Mouse (Mus musculus) ovary, postnatal 10 days (tissue): ENCODE results near the gene Atp1a2.
"Not testable (repeated sequence)": the region's sequence is repeated elsewhere in the genome, so short reads cannot be mapped to it uniquely, and the experiment has no call there.

Source experiments
- DNase-seq: peaks from one replicate; pipeline ENCODE4 v3.0.0; 2022; ENCODE audit warnings: low spot score

The Atp1a2 gene

GRCm38 (mm10) chr1:172271208-172271607, 26.7 kb downstream of the Atp1a2 start:
- no peak for DNase-seq

GRCm38 (mm10) chr1:172261477-172262078, 36.3 kb downstream of the Atp1a2 start, which contains the start of gene Igsf8:
Gene Igsf8 (plus strand): TSS chr1:172261641.
- DNase-seq, result no peak

GRCm38 (mm10) chr1:172258314-172258713, 39.5 kb downstream of the Atp1a2 start, which contains the start of gene Atp1a4:
Gene Atp1a4 (minus strand): TSS chr1:172258414.
- no peak for DNase-seq

- DNase-seq, result no peak
Observed at GRCm38 (mm10) chr1:172247679-172248078, 50.2 kb downstream of the Atp1a2 start.

- DNase-seq, result no peak
Observed at GRCm38 (mm10) chr1:172247216-172247615, 50.6 kb downstream of the Atp1a2 start.

- DNase-seq, result not testable (repeated sequence)
Observed at GRCm38 (mm10) chr1:172244645-172245044, 53.2 kb downstream of the Atp1a2 start.

GRCm38 (mm10) chr1:172243547-172244205, 54.2 kb downstream of the Atp1a2 start:
- DNase-seq, result no peak

- DNase-seq, result no peak
Observed at GRCm38 (mm10) chr1:172242401-172242800, 55.5 kb downstream of the Atp1a2 start.

GRCm38 (mm10) chr1:172240945-172241708, 56.7 kb downstream of the Atp1a2 start:
- no peak for DNase-seq

- DNase-seq, result no peak
Observed at GRCm38 (mm10) chr1:172229215-172229614, 68.6 kb downstream of the Atp1a2 start.

GRCm38 (mm10) chr1:172228209-172228608, 69.7 kb downstream of the Atp1a2 start:
- no peak for DNase-seq
